Comparison of ENCODE assay signal across 9 mouse cellular contexts in the genomic region with DNA sequence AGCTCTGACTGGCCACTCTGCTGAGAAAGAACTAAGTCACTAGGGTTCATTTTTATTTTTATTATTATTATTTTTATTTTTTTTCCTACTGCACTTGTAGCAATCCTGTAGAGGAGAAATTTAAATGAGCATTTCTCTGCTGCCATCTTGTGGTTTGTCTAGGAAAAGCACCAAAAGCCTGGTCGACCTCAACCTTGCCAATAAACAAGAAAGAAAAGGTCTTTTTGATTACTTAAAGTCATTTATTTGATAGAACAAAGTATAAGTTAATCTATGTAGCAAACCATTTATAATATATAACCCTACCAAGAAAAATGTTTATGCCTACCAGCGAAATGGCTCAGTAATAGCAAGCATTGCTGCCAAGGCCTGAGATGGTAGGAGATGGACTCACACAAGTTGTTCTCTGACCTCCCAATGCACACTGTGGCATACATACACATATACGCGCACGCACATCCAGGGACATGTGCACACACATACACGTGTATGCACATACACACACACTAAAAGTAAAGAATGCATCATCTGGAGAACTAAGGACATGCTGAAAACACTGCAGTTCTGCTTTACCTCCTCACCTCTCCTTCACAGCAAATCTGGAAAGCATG.
A peak's percentile ranks its signal among the peaks of the same experiment; 100 is the strongest.
DNase-seq lines count a peak whose midpoint lies in the region; TF ChIP-seq lines count a peak whose summit lies in the region.
"Had no signal": no experiment of that assay in that cellular context is flagged by ENCODE, and none has a peak within 500 bp of the region (broad histone marks: within the 10 kb centered on the region; RNA-seq: fewer than 3 reads in every experiment).

No protein-coding gene starts in this region.

- TF ChIP-seq CTCF in E14TG2a.4 (conservative IDR thresholded peaks at IDR 0.05; ENCODE audit: low read length): peak; percentile 79

- intact Hi-C loops in gastrocnemius, postnatal 36 days (cut with DNase I): no loop called here
- intact Hi-C loops in heart, postnatal 14 days (cut with DNase I): loop anchor here (1.0 to 10.0 kb wide), 3 partner anchors 908 to 1228 kb away; no protein-coding TSS in a partner anchor

- DNase-seq in gastrocnemius, adult 18-20 months (ENCODE audit: low spot score): peak; percentile 22
- DNase-seq in gastrocnemius, postnatal 36 days: no peak
- peak; percentile 25 for DNase-seq in cerebellum, adult 9-11 months
- DNase-seq in heart, postnatal 14 days: peak; percentile 23 to 69
- peak; percentile 50 to 86 for DNase-seq in layer of hippocampus, adult 18-20 months (ENCODE audit: low spot score in 2 of 2)
- peak; percentile 28 for DNase-seq in midbrain, embryonic 10.5 days (ENCODE audit: low spot score)
- no peak for DNase-seq in natural killer cell, adult 2 months (ENCODE audit: low spot score in 2 of 2)

- no peak overlapping the region for H3K4me3 ChIP-seq in E14TG2a.4 (replicated peaks; ENCODE audit: low read length)
- H3K4me3 ChIP-seq in midbrain, embryonic 10.5 days: no peak overlapping the region
- H3K4me3 ChIP-seq: limb, embryonic 15.5 days had no signal

- no peaks in the 10 kb centered on the region for H3K9me3 ChIP-seq in E14TG2a.4 (ENCODE audit: low read length)
- no peaks in the 10 kb centered on the region for H3K9me3 ChIP-seq in midbrain, embryonic 10.5 days (replicated peaks)
- H3K9me3 ChIP-seq: limb, embryonic 15.5 days had no signal

- peaks cover 7% of the 10 kb centered on the region; the same call in 1 of the 2 replicates for H3K4me1 ChIP-seq in E14TG2a.4 (replicated peaks; ENCODE audit: low read depth, low read length)
- H3K4me1 ChIP-seq in midbrain, embryonic 10.5 days: peaks cover 5% of the 10 kb centered on the region
- H3K4me1 ChIP-seq: limb, embryonic 15.5 days had no signal

- H3K36me3 ChIP-seq in E14TG2a.4 (ENCODE audit: insufficient read depth, low read length): no peaks in the 10 kb centered on the region
- H3K36me3 ChIP-seq in midbrain, embryonic 10.5 days: no peaks in the 10 kb centered on the region
- H3K36me3 ChIP-seq: limb, embryonic 15.5 days had no signal

- H3K27me3 ChIP-seq in E14TG2a.4 (ENCODE audit: insufficient read depth, low read length): peaks cover 6% of the 10 kb centered on the region; the same call in 1 of the 2 replicates
- H3K27me3 ChIP-seq in midbrain, embryonic 10.5 days (ENCODE audit: low read depth, poor library complexity, severe bottlenecking): peaks cover 20% of the 10 kb centered on the region
- H3K27me3 ChIP-seq: limb, embryonic 15.5 days had no signal

- 49% methylated on average over 6 of the region's 6 CpGs for WGBS in midbrain, embryonic 10.5 days

- no peak overlapping the region for H3K27ac ChIP-seq in midbrain, embryonic 10.5 days (replicated peaks)
- H3K27ac ChIP-seq: limb, embryonic 15.5 days had no signal

Comparison
In these comparisons a context has a peak if more than half of its experiments do, and no peak if none do; other contexts are left out.
1. DNase-seq: peak in gastrocnemius, adult 18-20 months (single experiment), cerebellum, adult 9-11 months (single experiment), heart, postnatal 14 days (2 of 2), layer of hippocampus, adult 18-20 months (2 of 2) and midbrain, embryonic 10.5 days (single experiment); none in gastrocnemius, postnatal 36 days (0 of 2) and natural killer cell, adult 2 months (0 of 2).